Mouse (Mus musculus): ENCODE results near the gene Adgrd1.

Gene Adgrd1

GRCm38 (mm10) chr5:129190077-129190476 lies 93.5 kb downstream of the Adgrd1 start:
- DNase-seq (ENCODE audit: inconsistent age in 2 of 2, low spot score in 1 of 2) = peak in 1 of 2 experiments; percentile 31

GRCm38 (mm10) chr5:129196501-129196900 lies 100.0 kb downstream of the Adgrd1 start:
- no peak for DNase-seq (ENCODE audit: inconsistent age in 2 of 2, low spot score in 1 of 2)

- no peak for DNase-seq (ENCODE audit: inconsistent age in 2 of 2, low spot score in 1 of 2)
These were observed 100.5 kb downstream of the Adgrd1 start for GRCm38 (mm10) chr5:129196971-129197519.

GRCm38 (mm10) chr5:129200132-129200531 lies 103.6 kb downstream of the Adgrd1 start:
- peak; percentile 23 to 46 for DNase-seq (ENCODE audit: inconsistent age in 2 of 2, low spot score in 1 of 2)

- no peak for DNase-seq (ENCODE audit: inconsistent age in 2 of 2, low spot score in 1 of 2)
These were observed 111.7 kb downstream of the Adgrd1 start for GRCm38 (mm10) chr5:129208279-129208678.

- no peak for DNase-seq (ENCODE audit: inconsistent age in 2 of 2, low spot score in 1 of 2)
These were observed 112.3 kb downstream of the Adgrd1 start for GRCm38 (mm10) chr5:129208845-129209244.

GRCm38 (mm10) chr5:129211385-129212031 lies 115.0 kb downstream of the Adgrd1 start:
- DNase-seq (ENCODE audit: inconsistent age in 2 of 2, low spot score in 1 of 2) = no peak

- DNase-seq (ENCODE audit: inconsistent age in 2 of 2, low spot score in 1 of 2) = no peak
These were observed 117.5 kb downstream of the Adgrd1 start for GRCm38 (mm10) chr5:129214023-129214422.

- no peak for DNase-seq (ENCODE audit: inconsistent age in 2 of 2, low spot score in 1 of 2)
These were observed 119.5 kb downstream of the Adgrd1 start for GRCm38 (mm10) chr5:129216001-129216400.

- DNase-seq (ENCODE audit: inconsistent age in 2 of 2, low spot score in 1 of 2) = peak; percentile 20 to 53
These were observed 121.1 kb downstream of the Adgrd1 start for GRCm38 (mm10) chr5:129217481-129218221.

- DNase-seq (ENCODE audit: inconsistent age in 2 of 2, low spot score in 1 of 2) = no peak
These were observed 121.6 kb downstream of the Adgrd1 start for GRCm38 (mm10) chr5:129218222-129218505.

GRCm38 (mm10) chr5:129218537-129218981 lies 122.0 kb downstream of the Adgrd1 start:
- no peak for DNase-seq (ENCODE audit: inconsistent age in 2 of 2, low spot score in 1 of 2)

GRCm38 (mm10) chr5:129219178-129219760 lies 122.7 kb downstream of the Adgrd1 start:
- no peak for DNase-seq (ENCODE audit: inconsistent age in 2 of 2, low spot score in 1 of 2)

- DNase-seq (ENCODE audit: inconsistent age in 2 of 2, low spot score in 1 of 2) = no peak
These were observed 129.4 kb downstream of the Adgrd1 start for GRCm38 (mm10) chr5:129225810-129226450.

GRCm38 (mm10) chr5:129228171-129228570 lies 131.6 kb downstream of the Adgrd1 start:
- DNase-seq (ENCODE audit: inconsistent age in 2 of 2, low spot score in 1 of 2) = no peak

GRCm38 (mm10) chr5:129233301-129233700 lies 136.8 kb downstream of the Adgrd1 start:
- no peak for DNase-seq (ENCODE audit: inconsistent age in 2 of 2, low spot score in 1 of 2)

- DNase-seq (ENCODE audit: inconsistent age in 2 of 2, low spot score in 1 of 2) = no peak
These were observed 137.4 kb downstream of the Adgrd1 start for GRCm38 (mm10) chr5:129233881-129234432.

- no peak for DNase-seq (ENCODE audit: inconsistent age in 2 of 2, low spot score in 1 of 2)
These were observed 139.8 kb downstream of the Adgrd1 start for GRCm38 (mm10) chr5:129236366-129236765.

- no peak for DNase-seq (ENCODE audit: inconsistent age in 2 of 2, low spot score in 1 of 2)
These were observed 145.3 kb downstream of the Adgrd1 start for GRCm38 (mm10) chr5:129241865-129242264.

GRCm38 (mm10) chr5:129242265-129242664 lies 145.7 kb downstream of the Adgrd1 start:
- DNase-seq (ENCODE audit: inconsistent age in 2 of 2, low spot score in 1 of 2) = no peak

- no peak for DNase-seq (ENCODE audit: inconsistent age in 2 of 2, low spot score in 1 of 2)
These were observed 146.6 kb downstream of the Adgrd1 start for GRCm38 (mm10) chr5:129243120-129243519.

Measured in adrenal gland, adult (tissue).